Mouse (Mus musculus) cerebellum, adult 2 months (tissue): ENCODE results near the gene Vamp1.

Experiments used
- CTCF ChIP-seq: fragments of 200-500 bp; IDR thresholded peaks from 2 replicates; pipeline ENCODE4 v1.5.1; 2011; ENCODE audit warnings: low read depth, mild to moderate bottlenecking, control low read depth, low read length, moderate library complexity, borderline replicate concordance; ENCODE audit not compliant: insufficient read depth
- POLR2A ChIP-seq: fragments of 200-500 bp; IDR thresholded peaks from 2 replicates; pipeline ENCODE4 v1.6.1; 2011; ENCODE audit warnings: low read length, control low read depth, borderline replicate concordance; ENCODE audit not compliant: insufficient read depth

GRCm38 (mm10) chr6:125222146-125222545 lies 6.8 kb downstream of the Vamp1 start:
- TF ChIP-seq CTCF = no peak
- TF ChIP-seq POLR2A = no peak
